Mouse (Mus musculus): ENCODE data around the gene S100a13.

DNA sequence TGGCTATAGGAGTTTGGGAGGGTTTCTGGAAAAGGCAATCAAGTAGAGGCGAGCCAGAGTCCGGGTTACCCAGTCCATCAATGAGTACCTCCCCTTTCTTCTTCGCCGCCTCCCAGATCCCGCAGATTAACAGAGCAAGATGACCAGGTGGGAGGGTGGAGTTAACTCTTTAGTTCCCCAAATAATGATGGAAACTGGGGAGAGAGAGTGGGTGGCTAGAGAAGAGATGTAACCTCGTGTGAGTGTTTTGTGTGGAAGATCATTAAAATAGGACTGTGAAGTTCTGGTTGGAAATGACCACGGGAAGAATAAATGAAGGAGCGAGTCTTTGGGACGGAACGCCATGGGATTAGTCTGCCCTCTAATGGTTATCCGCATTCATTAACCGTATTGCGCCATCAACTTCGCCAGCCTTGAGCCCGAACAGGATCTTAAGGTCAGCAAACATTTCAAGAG is 47.9 kb upstream of the S100a13 start:
- TF ChIP-seq CTCF (IDR thresholded peaks at IDR 0.05; ENCODE audit: borderline replicate concordance, insufficient read depth, low read depth, low read length) (peak; percentile 74), POLR2A (IDR thresholded peaks at IDR 0.05; ENCODE audit: borderline replicate concordance, insufficient read depth, low read length) (no peak)

Measured in cerebellum, adult 2 months (tissue).